Comparison of ENCODE assay signal across 12 mouse cellular contexts in the genomic region with DNA sequence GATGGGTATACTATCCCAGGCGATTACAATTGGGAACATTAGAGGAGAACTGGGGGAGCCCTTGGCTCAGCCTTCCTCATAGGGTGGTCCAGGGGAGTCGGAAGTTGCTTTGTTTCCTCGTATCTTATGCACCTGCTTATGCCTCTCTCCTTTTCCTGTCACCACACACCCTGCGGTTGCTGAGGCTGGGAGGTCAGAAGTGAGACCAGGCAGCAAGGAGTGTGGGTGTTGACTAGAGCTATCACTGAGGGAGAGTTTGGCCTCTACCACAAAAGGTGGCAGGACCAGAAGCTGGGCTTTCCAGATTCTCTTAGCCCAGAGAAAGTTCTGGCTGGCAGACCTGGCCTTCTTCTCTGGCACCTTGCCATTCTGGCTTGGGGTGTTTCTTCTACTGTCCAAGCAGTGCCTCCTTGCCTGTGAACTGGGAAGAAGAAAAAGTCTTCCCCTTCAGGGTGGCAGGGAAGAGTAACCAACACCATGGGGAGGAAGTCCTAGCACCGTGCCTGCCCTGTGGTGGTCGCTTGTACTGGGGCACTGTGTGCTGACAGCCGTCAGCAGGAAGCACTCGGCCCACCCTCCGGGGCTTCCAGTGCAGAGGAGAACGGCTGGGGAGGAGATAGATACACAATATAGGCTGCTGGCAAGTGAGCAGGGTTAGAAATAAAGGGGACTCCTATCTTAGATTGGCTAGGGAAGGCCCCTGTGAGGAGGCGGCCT. TPM values are rescaled to one million over a fixed set of nuclear protein-coding genes. Genes with fewer than 3 reads are reported as not detected.
DNase-seq lines count a peak whose midpoint lies in the region; ATAC-seq lines count a peak whose summit lies in the region.
"Had no signal": no experiment of that assay in that cellular context is flagged by ENCODE, and none has a peak within 500 bp of the region (broad histone marks: within the 10 kb centered on the region; RNA-seq: fewer than 3 reads in every experiment).

No protein-coding gene starts in this region.

- intact Hi-C loops in heart, postnatal 25 days (cut with DNase I) = no loop called here

- ATAC-seq in liver, embryonic 13.5 days (ENCODE audit: low read depth) = no peak

- H3K9me3 ChIP-seq in liver, embryonic 13.5 days (replicated peaks) = no peaks in the 10 kb centered on the region
- H3K9me3 ChIP-seq: kidney, embryonic 15.5 days had no signal

- no peak overlapping the region for H3K4me2 ChIP-seq in liver, embryonic 13.5 days
- H3K4me2 ChIP-seq: kidney, embryonic 15.5 days had no signal

- H3K9ac ChIP-seq in liver, embryonic 13.5 days = no peak overlapping the region
- H3K9ac ChIP-seq: kidney, embryonic 15.5 days; liver, embryonic 14.5 days had no signal

- no peak overlapping the region for H3K4me3 ChIP-seq in liver, embryonic 13.5 days (replicated peaks)
- H3K4me3 ChIP-seq: kidney, embryonic 15.5 days; myocyte had no signal

- H3K27me3 ChIP-seq in liver, embryonic 13.5 days = no peaks in the 10 kb centered on the region
- H3K27me3 ChIP-seq: CH12.LX; kidney, embryonic 15.5 days had no signal

- DNase-seq in heart, adult 18-20 months = peak; percentile 51 to 64
- no peak for DNase-seq in heart, postnatal 25 days (ENCODE audit: low spot score)
- DNase-seq in liver, embryonic 13.5 days = no peak
- no peak for DNase-seq in liver
- DNase-seq in brain, adult 2 months (ENCODE audit: low read depth, low spot score) = peak; percentile 37
- peak; percentile 65 for DNase-seq in skeletal muscle tissue, adult 2 months (ENCODE audit: low read depth, low spot score)
- DNase-seq in ovary, postnatal 36 days (ENCODE audit: low spot score) = no peak
- DNase-seq in left cerebral cortex, adult 8-10 months (ENCODE audit: low spot score in 2 of 2) = no peak

- WGBS in liver, embryonic 13.5 days (ENCODE audit: insufficient replicate concordance) = 42% methylated on average over 11 of the region's 11 CpGs

- 0 out of 2 replicates have a peak overlapping the region, but pooled peaks have one; percentile 11 for H3K27ac ChIP-seq in liver, embryonic 13.5 days
- H3K27ac ChIP-seq: kidney, embryonic 15.5 days; liver, embryonic 14.5 days had no signal

- H3K4me1 ChIP-seq in liver, embryonic 13.5 days (replicated peaks) = peaks cover 40% of the 10 kb centered on the region

- H3K36me3 ChIP-seq in liver, embryonic 13.5 days = peaks cover 60% of the 10 kb centered on the region

RNA-seq across cellular contexts. Expression of a gene that starts 33.3 kb away (rescaled TPM):
- 100 to 1,000 TPM; 112 to 135 TPM for total RNA-seq in heart, adult 18-20 months (2021)
- total RNA-seq in heart, postnatal 25 days (2021) = 10 to 100 TPM; 91.3 to 93.5 TPM
- polyA plus RNA-seq in liver, embryonic 13.5 days (2015; fragmentation: Nextera tagmentation; extraction: Ambion mirVana) = 3.4 and 3.5 TPM in 2 replicates
- 10 to 100 TPM; 44.8 to 52.2 (median 48.8) TPM for total RNA-seq in left cerebral cortex, adult 8-10 months (2022)

RNA-seq across cellular contexts. Expression of a gene that starts 36.5 kb away (rescaled TPM):
- 1 to 10 TPM in 1 of 2 experiments, under 1 TPM in 1; 0.52 to 2.1 TPM for total RNA-seq in heart, adult 18-20 months (2021)
- total RNA-seq in heart, postnatal 25 days (2021) = 1 to 10 TPM in 1 of 2 experiments, under 1 TPM in 1; 0.36 to 1.6 TPM
- polyA plus RNA-seq in liver, embryonic 13.5 days (2015; fragmentation: Nextera tagmentation; extraction: Ambion mirVana) = 2.8 and 2.9 TPM in 2 replicates
- total RNA-seq in left cerebral cortex, adult 8-10 months (2022) = 1 to 10 TPM; 3.4 to 5.0 (median 4.2) TPM

RNA-seq across cellular contexts. Expression of a gene that starts 36.7 kb away (rescaled TPM):
- 100 to 1,000 TPM in 1 of 2 experiments, 10 to 100 TPM in 1; 99.3 to 111 TPM for total RNA-seq in heart, adult 18-20 months (2021)
- 10 to 100 TPM; 82.6 to 89.5 TPM for total RNA-seq in heart, postnatal 25 days (2021)
- polyA plus RNA-seq in liver, embryonic 13.5 days (2015; fragmentation: Nextera tagmentation; extraction: Ambion mirVana) = 131 and 141 TPM in 2 replicates
- total RNA-seq in left cerebral cortex, adult 8-10 months (2022) = 100 to 1,000 TPM; 182 to 219 (median 199) TPM

RNA-seq across cellular contexts. Expression of a gene that starts 53.2 kb away (rescaled TPM):
- 1 to 10 TPM; 2.8 to 4.9 TPM for total RNA-seq in heart, adult 18-20 months (2021)
- total RNA-seq in heart, postnatal 25 days (2021) = 1 to 10 TPM; 3.5 to 4.7 TPM
- 0.68 and 1.1 TPM in 2 replicates for polyA plus RNA-seq in liver, embryonic 13.5 days (2015; fragmentation: Nextera tagmentation; extraction: Ambion mirVana)
- 10 to 100 TPM; 15.0 to 16.6 (median 15.7) TPM for total RNA-seq in left cerebral cortex, adult 8-10 months (2022)

RNA-seq across cellular contexts. Expression of a gene that starts 54.2 kb away (rescaled TPM):
- 10 to 100 TPM; 31.8 to 33.0 TPM for total RNA-seq in heart, adult 18-20 months (2021)
- 10 to 100 TPM; 22.9 to 26.6 TPM for total RNA-seq in heart, postnatal 25 days (2021)
- 74.4 and 86.6 TPM in 2 replicates for polyA plus RNA-seq in liver, embryonic 13.5 days (2015; fragmentation: Nextera tagmentation; extraction: Ambion mirVana)
- total RNA-seq in left cerebral cortex, adult 8-10 months (2022) = 10 to 100 TPM; 21.8 to 24.8 (median 22.7) TPM

Comparison
In these comparisons a context has a peak if more than half of its experiments do, and no peak if none do; other contexts are left out.
1. DNase-seq: peak in heart, adult 18-20 months (2 of 2), brain, adult 2 months (single experiment) and skeletal muscle tissue, adult 2 months (single experiment); none in heart, postnatal 25 days (single experiment), liver, embryonic 13.5 days (single experiment), liver (single experiment), ovary, postnatal 36 days (single experiment) and left cerebral cortex, adult 8-10 months (0 of 2).